Comparison of ENCODE assay signal across 32 mouse cellular contexts in the genomic region with DNA sequence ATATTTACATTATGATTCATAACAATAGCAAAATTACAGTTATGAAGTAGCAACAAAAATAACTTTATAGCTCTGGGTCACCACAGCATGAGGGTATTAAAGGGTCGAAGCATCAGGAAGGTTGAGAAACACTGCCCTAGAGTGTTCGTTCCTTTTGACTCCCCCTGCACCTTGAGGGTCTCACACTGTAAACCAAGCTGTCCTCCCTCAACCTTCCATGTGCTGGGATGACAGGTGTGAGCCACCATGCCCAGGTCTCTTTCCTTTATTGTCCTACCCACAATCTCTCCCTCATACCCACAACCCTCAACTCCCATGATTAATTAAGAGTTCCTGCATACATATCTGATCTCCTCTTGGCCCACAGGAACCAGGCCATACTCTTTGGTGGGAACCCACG. TPM values are rescaled to one million over a fixed set of nuclear protein-coding genes. Genes with fewer than 3 reads are reported as not detected.
"Had no signal": no experiment of that assay in that cellular context is flagged by ENCODE, and none has a peak within 500 bp of the region (broad histone marks: within the 10 kb centered on the region; RNA-seq: fewer than 3 reads in every experiment).

No protein-coding gene starts in this region.

- H3K4me2 ChIP-seq: limb, embryonic 12.5 days; limb, embryonic 13.5 days; limb, embryonic 15.5 days; liver, embryonic 11.5 days; liver, embryonic 12.5 days; liver, embryonic 13.5 days; liver, embryonic 15.5 days; lung, embryonic 14.5 days; lung, embryonic 15.5 days; midbrain, embryonic 11.5 days; midbrain, embryonic 12.5 days; midbrain, embryonic 13.5 days; midbrain, embryonic 15.5 days; neural tube, embryonic 12.5 days; neural tube, embryonic 13.5 days had no signal

- H3K36me3 ChIP-seq: lung, embryonic 15.5 days; midbrain, embryonic 12.5 days; midbrain, embryonic 15.5 days had no signal

- H3K4me1 ChIP-seq: limb, embryonic 12.5 days; limb, embryonic 13.5 days; limb, embryonic 15.5 days; liver, embryonic 12.5 days; liver, embryonic 13.5 days; liver, embryonic 15.5 days; lung, embryonic 15.5 days; megakaryocyte, embryonic 14.5 days; midbrain, embryonic 15.5 days had no signal

- H3K9ac ChIP-seq: limb, embryonic 12.5 days; limb, embryonic 15.5 days; liver, embryonic 12.5 days; liver, embryonic 13.5 days; liver, embryonic 14.5 days; liver, embryonic 15.5 days; liver, postnatal 0 days; lung, embryonic 14.5 days; lung, embryonic 15.5 days; midbrain, embryonic 12.5 days; midbrain, embryonic 13.5 days; midbrain, embryonic 15.5 days; neural tube, embryonic 12.5 days; neural tube, embryonic 13.5 days had no signal

- H3K9me3 ChIP-seq: limb, embryonic 10.5 days; limb, embryonic 12.5 days; limb, embryonic 13.5 days; limb, embryonic 15.5 days; liver, embryonic 12.5 days; liver, embryonic 13.5 days; liver, embryonic 15.5 days; lung, embryonic 15.5 days; midbrain, embryonic 10.5 days; midbrain, embryonic 12.5 days; midbrain, embryonic 13.5 days; midbrain, embryonic 15.5 days; neural tube, embryonic 12.5 days; neural tube, embryonic 13.5 days had no signal

- DNase-seq: left cerebral cortex, postnatal 4 days; liver; liver, embryonic 13.5 days; liver, postnatal 0 days; lung, adult 18-20 months; lung, adult 2 months; lung, embryonic 14.5 days; lung, postnatal 10 days; lung, postnatal 14 days; lung, postnatal 36 days; lung, postnatal 4 days; midbrain, embryonic 14.5 days had no signal

- ATAC-seq: liver, embryonic 12.5 days; liver, postnatal 0 days; lung, postnatal 0 days; midbrain, embryonic 13.5 days; midbrain, embryonic 15.5 days; midbrain, embryonic 16.5 days had no signal

- H3K27ac ChIP-seq: limb, embryonic 10.5 days; limb, embryonic 12.5 days; limb, embryonic 13.5 days; limb, embryonic 15.5 days; liver, embryonic 12.5 days; liver, embryonic 13.5 days; liver, embryonic 14.5 days; liver, embryonic 15.5 days; lung, embryonic 15.5 days; macrophage; midbrain, embryonic 10.5 days; midbrain, embryonic 12.5 days; midbrain, embryonic 13.5 days; midbrain, embryonic 15.5 days; neural tube, embryonic 12.5 days; neural tube, embryonic 13.5 days had no signal

- H3K4me3 ChIP-seq: limb, embryonic 10.5 days; limb, embryonic 12.5 days; limb, embryonic 13.5 days; limb, embryonic 15.5 days; liver, embryonic 12.5 days; liver, embryonic 13.5 days; liver, embryonic 15.5 days; lung, embryonic 15.5 days; megakaryocyte, embryonic 14.5 days; midbrain, embryonic 10.5 days; midbrain, embryonic 12.5 days; midbrain, embryonic 13.5 days; midbrain, embryonic 15.5 days; neural tube, embryonic 12.5 days; neural tube, embryonic 13.5 days had no signal

- H3K27me3 ChIP-seq: limb, embryonic 12.5 days; limb, embryonic 13.5 days; limb, embryonic 15.5 days; liver, embryonic 12.5 days; liver, embryonic 13.5 days; liver, embryonic 15.5 days; lung, embryonic 15.5 days; midbrain, embryonic 12.5 days; midbrain, embryonic 13.5 days; midbrain, embryonic 15.5 days; neural tube, embryonic 12.5 days; neural tube, embryonic 13.5 days had no signal

RNA-seq across cellular contexts. Expression of gene Dnaic2, which starts 15.8 kb away (rescaled TPM):
- polyA plus RNA-seq: liver, embryonic 11.5 days; liver, embryonic 13.5 days; macrophage had no signal

RNA-seq across cellular contexts. Expression of gene Kif19a, which starts 53.8 kb away (rescaled TPM):
- polyA plus RNA-seq: limb, embryonic 10.5 days; limb, embryonic 12.5 days; liver, embryonic 11.5 days; liver, embryonic 12.5 days had no signal
